Mouse (Mus musculus): ENCODE measurements around the gene Hivep2. TPM values are rescaled to one million over a fixed set of nuclear protein-coding genes. Genes with fewer than 3 reads are reported as not detected.

The Hivep2 gene
- polyA plus RNA-seq, 1 experiment from 2014 or later: 6.9 TPM

GRCm38 (mm10) chr10:14107980-14108671 is 142.3 kb downstream of the Hivep2 start:
- 78% methylated on average over 7 of the region's 7 CpGs for WGBS
- Histone ChIP-seq H3K36me3 (no peaks in the 10 kb centered on the region), H3K4me2 (replicated peaks) (no peak overlapping the region), H3K9me3 (no peaks in the 10 kb centered on the region), H3K4me1 (no peaks in the 10 kb centered on the region), H3K4me3 (no peak overlapping the region), H3K27me3 (replicated peaks) (no peaks in the 10 kb centered on the region), H3K27ac (no peak overlapping the region), H3K9ac (no peak overlapping the region)
- ATAC-seq (ENCODE audit: low FRiP score, low read depth): no peak

GRCm38 (mm10) chr10:14115846-14116245 is 150.0 kb downstream of the Hivep2 start:
- no peak for ATAC-seq (ENCODE audit: low FRiP score, low read depth)
- Histone ChIP-seq H3K4me2 (replicated peaks) (no peak overlapping the region), H3K27ac (no peak overlapping the region), H3K36me3 (no peaks in the 10 kb centered on the region), H3K4me3 (no peak overlapping the region), H3K9ac (no peak overlapping the region), H3K27me3 (replicated peaks) (no peaks in the 10 kb centered on the region), H3K4me1 (no peaks in the 10 kb centered on the region), H3K9me3 (no peaks in the 10 kb centered on the region)
- WGBS: 89% methylated on average over 4 of the region's 4 CpGs

GRCm38 (mm10) chr10:14116978-14117377 is 151.1 kb downstream of the Hivep2 start:
- WGBS: 89% methylated on average over 5 of the region's 5 CpGs
- no peak overlapping the region for H3K4me3 ChIP-seq
- no peaks in the 10 kb centered on the region for H3K36me3 ChIP-seq
- no peak for ATAC-seq (ENCODE audit: low FRiP score, low read depth)
- no peaks in the 10 kb centered on the region for H3K4me1 ChIP-seq
- no peaks in the 10 kb centered on the region for H3K9me3 ChIP-seq
- H3K27ac ChIP-seq: no peak overlapping the region
- H3K4me2 ChIP-seq (replicated peaks): no peak overlapping the region
- no peak overlapping the region for H3K9ac ChIP-seq
- no peaks in the 10 kb centered on the region for H3K27me3 ChIP-seq (replicated peaks)

DNA sequence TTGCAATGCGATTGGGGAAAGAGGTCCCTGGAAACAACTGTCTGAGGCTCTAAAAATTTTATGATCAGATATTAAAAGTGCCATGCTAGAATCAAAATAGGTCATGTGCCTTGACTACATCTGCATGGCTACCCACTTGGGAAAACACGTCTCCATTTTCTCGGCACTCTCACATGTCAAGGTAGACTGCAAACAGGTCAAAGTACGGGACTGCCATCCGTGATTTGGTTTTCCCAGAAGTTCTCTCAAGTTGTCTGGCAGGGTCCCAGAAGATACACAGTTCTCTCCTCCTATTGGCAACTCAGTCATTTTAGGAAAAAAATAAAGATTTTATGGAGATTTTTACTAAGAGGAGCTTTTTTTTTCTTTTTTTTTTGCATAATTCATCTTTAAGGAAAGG is 153.3 kb downstream of the Hivep2 start:
- no peaks in the 10 kb centered on the region for H3K27me3 ChIP-seq (replicated peaks)
- H3K9me3 ChIP-seq: no peaks in the 10 kb centered on the region
- no peak overlapping the region for H3K27ac ChIP-seq
- H3K36me3 ChIP-seq: no peaks in the 10 kb centered on the region
- H3K4me2 ChIP-seq (replicated peaks): no peak overlapping the region
- WGBS: 91% methylated on average over 5 of the region's 5 CpGs
- no peak overlapping the region for H3K4me3 ChIP-seq
- H3K4me1 ChIP-seq: no peaks in the 10 kb centered on the region
- no peak for ATAC-seq (ENCODE audit: low FRiP score, low read depth)
- no peak overlapping the region for H3K9ac ChIP-seq

GRCm38 (mm10) chr10:14120512-14120911 is 154.6 kb downstream of the Hivep2 start:
- no peaks in the 10 kb centered on the region for H3K36me3 ChIP-seq
- H3K27me3 ChIP-seq (replicated peaks): no peaks in the 10 kb centered on the region
- H3K4me1 ChIP-seq: no peaks in the 10 kb centered on the region
- H3K9ac ChIP-seq: no peak overlapping the region
- no peak overlapping the region for H3K4me2 ChIP-seq (replicated peaks)
- no peak overlapping the region for H3K4me3 ChIP-seq
- no peak for ATAC-seq (ENCODE audit: low FRiP score, low read depth)
- no peak overlapping the region for H3K27ac ChIP-seq
- 88% methylated on average over 3 of the region's 3 CpGs for WGBS
- no peaks in the 10 kb centered on the region for H3K9me3 ChIP-seq

DNA sequence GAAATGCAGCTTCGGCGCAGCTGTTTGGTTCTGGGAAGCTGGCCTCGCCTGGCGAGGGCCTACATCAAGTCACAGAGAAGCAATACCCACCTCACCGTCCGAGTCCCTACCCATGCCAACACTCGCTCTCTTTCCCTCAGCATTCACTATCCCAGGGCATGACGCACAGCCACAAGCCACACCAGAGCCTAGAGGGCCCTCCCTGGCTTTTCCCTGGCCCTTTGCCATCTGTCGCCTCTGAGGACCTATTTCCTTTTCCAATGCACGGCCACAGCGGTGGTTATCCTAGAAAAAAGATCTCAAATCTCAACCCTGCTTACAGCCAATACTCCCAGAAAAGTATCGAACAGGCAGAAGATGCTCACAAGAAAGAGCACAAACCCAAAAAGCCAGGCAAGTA is 162.0 kb downstream of the Hivep2 start:
- Histone ChIP-seq H3K27ac (no peak overlapping the region), H3K4me1 (no peaks in the 10 kb centered on the region), H3K9ac (no peak overlapping the region), H3K4me2 (replicated peaks) (no peak overlapping the region), H3K9me3 (no peaks in the 10 kb centered on the region), H3K4me3 (no peak overlapping the region), H3K36me3 (peaks cover 31% of the 10 kb centered on the region), H3K27me3 (replicated peaks) (no peaks in the 10 kb centered on the region)
- ATAC-seq (ENCODE audit: low FRiP score, low read depth): no peak
- 96% methylated on average over 12 of the region's 12 CpGs for WGBS

DNA sequence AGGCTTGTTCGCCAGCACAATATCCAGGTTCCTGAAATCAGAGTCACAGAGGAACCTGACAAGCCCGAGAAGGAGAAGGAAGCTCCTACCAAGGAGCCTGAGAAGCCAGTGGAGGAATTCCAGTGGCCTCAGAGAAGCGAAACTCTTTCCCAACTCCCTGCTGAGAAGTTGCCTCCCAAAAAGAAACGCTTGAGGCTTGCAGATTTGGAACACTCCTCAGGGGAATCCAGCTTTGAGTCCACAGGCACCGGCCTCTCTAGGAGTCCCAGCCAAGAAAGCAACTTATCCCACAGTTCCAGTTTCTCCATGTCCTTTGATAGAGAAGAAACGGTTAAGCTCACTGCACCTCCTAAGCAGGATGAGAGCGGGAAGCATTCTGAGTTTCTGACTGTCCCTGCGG is 164.4 kb downstream of the Hivep2 start:
- Histone ChIP-seq H3K4me1 (no peaks in the 10 kb centered on the region), H3K27me3 (replicated peaks) (no peaks in the 10 kb centered on the region), H3K9ac (no peak overlapping the region), H3K4me2 (replicated peaks) (no peak overlapping the region), H3K36me3 (peaks cover 31% of the 10 kb centered on the region), H3K27ac (no peak overlapping the region), H3K9me3 (no peaks in the 10 kb centered on the region), H3K4me3 (no peak overlapping the region)
- WGBS: 78% methylated on average over 8 of the region's 8 CpGs
- no peak for ATAC-seq (ENCODE audit: low FRiP score, low read depth)

DNA sequence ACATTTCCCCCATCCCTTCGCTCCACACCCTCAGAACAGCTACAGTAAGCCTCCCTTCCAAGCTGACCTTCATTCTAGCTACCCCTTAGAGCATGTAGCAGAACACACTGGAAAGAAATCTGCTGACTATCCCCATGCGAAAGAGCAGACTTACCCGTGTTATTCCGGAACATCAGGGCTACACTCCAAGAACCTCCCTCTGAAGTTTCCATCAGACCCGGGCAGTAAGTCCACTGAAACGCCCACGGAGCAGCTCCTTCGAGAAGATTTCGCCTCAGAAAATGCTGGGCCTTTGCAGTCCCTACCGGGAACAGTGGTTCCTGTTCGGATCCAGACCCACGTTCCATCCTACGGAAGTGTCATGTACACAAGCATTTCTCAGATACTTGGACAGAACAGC is 165.4 kb downstream of the Hivep2 start:
- no peak overlapping the region for H3K27ac ChIP-seq
- H3K9ac ChIP-seq: no peak overlapping the region
- no peak overlapping the region for H3K4me3 ChIP-seq
- WGBS: 95% methylated on average over 13 of the region's 13 CpGs
- H3K4me2 ChIP-seq (replicated peaks): no peak overlapping the region
- H3K27me3 ChIP-seq (replicated peaks): no peaks in the 10 kb centered on the region
- no peaks in the 10 kb centered on the region for H3K9me3 ChIP-seq
- no peaks in the 10 kb centered on the region for H3K4me1 ChIP-seq
- peaks cover 31% of the 10 kb centered on the region for H3K36me3 ChIP-seq
- ATAC-seq (ENCODE audit: low FRiP score, low read depth): no peak

- no peak overlapping the region for H3K27ac ChIP-seq
- no peak overlapping the region for H3K9ac ChIP-seq
- H3K4me2 ChIP-seq (replicated peaks): no peak overlapping the region
- no peaks in the 10 kb centered on the region for H3K9me3 ChIP-seq
- peaks cover 31% of the 10 kb centered on the region for H3K36me3 ChIP-seq
- H3K4me3 ChIP-seq: no peak overlapping the region
- H3K27me3 ChIP-seq (replicated peaks): no peaks in the 10 kb centered on the region
- WGBS: 91% methylated on average over 17 of the region's 17 CpGs
- H3K4me1 ChIP-seq: no peaks in the 10 kb centered on the region
- ATAC-seq (ENCODE audit: low FRiP score, low read depth): no peak
These were observed 166.2 kb downstream of the Hivep2 start for GRCm38 (mm10) chr10:14132061-14132460.

- H3K9me3 ChIP-seq: no peaks in the 10 kb centered on the region
- H3K27me3 ChIP-seq (replicated peaks): no peaks in the 10 kb centered on the region
- H3K36me3 ChIP-seq: peaks cover 28% of the 10 kb centered on the region
- H3K4me3 ChIP-seq: no peak overlapping the region
- no peaks in the 10 kb centered on the region for H3K4me1 ChIP-seq
- H3K9ac ChIP-seq: no peak overlapping the region
- no peak overlapping the region for H3K4me2 ChIP-seq (replicated peaks)
- ATAC-seq (ENCODE audit: low FRiP score, low read depth): no peak
- H3K27ac ChIP-seq: no peak overlapping the region
These were observed 167.1 kb downstream of the Hivep2 start for GRCm38 (mm10) chr10:14132937-14133336.

- 87% methylated on average over 3 of the region's 3 CpGs for WGBS
These were observed 172.8 kb downstream of the Hivep2 start for GRCm38 (mm10) chr10:14138663-14139062.

DNA sequence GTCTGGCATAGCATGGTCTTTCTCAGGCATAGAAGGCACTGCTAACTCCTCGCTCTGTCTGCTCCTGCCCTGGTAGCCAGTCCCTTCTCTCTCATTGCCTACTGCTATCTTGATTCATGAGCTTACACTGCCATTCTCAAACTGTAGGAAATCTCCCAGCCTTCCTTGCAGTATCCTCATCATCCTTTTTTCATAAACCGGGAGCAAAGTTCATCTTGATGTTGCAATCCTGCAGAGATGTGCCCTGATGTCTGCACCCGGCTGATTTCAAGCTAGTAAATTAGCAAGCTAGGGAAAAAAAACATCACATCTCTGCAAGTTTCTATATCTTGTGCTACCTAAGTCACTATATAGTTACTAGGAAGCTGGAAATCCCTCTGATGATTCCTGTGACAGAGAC is 179.0 kb downstream of the Hivep2 start:
- ATAC-seq (ENCODE audit: low FRiP score, low read depth): no peak
- H3K4me3 ChIP-seq: no peak overlapping the region
- no peak overlapping the region for H3K27ac ChIP-seq
- WGBS: 89% methylated on average over 3 of the region's 3 CpGs
- no peak overlapping the region for H3K4me2 ChIP-seq (replicated peaks)
- no peaks in the 10 kb centered on the region for H3K4me1 ChIP-seq
- H3K9me3 ChIP-seq: no peaks in the 10 kb centered on the region
- H3K27me3 ChIP-seq (replicated peaks): no peaks in the 10 kb centered on the region
- H3K36me3 ChIP-seq: peaks cover 28% of the 10 kb centered on the region
- H3K9ac ChIP-seq: no peak overlapping the region

More at GRCm38 (mm10) chr10:14138663-14139062, 172.8 kb downstream of the Hivep2 start:
- H3K27me3 ChIP-seq (replicated peaks): no peaks in the 10 kb centered on the region
- no peak overlapping the region for H3K4me3 ChIP-seq
- peaks cover 14% of the 10 kb centered on the region; the same call in 1 of the 2 replicates for H3K36me3 ChIP-seq
- no peak overlapping the region for H3K9ac ChIP-seq
- no peak overlapping the region for H3K27ac ChIP-seq
- H3K9me3 ChIP-seq: no peaks in the 10 kb centered on the region
- no peak for ATAC-seq (ENCODE audit: low FRiP score, low read depth)
- no peak overlapping the region for H3K4me2 ChIP-seq (replicated peaks)
- no peaks in the 10 kb centered on the region for H3K4me1 ChIP-seq

GRCm38 (mm10) chr10:14164829-14165228 is 199.0 kb downstream of the Hivep2 start:
- no peak for ATAC-seq (ENCODE audit: low FRiP score, low read depth)
- Histone ChIP-seq H3K9ac (no peak overlapping the region), H3K4me2 (replicated peaks) (no peak overlapping the region), H3K27me3 (replicated peaks) (no peaks in the 10 kb centered on the region), H3K36me3 (no peaks in the 10 kb centered on the region), H3K9me3 (no peaks in the 10 kb centered on the region), H3K4me3 (no peak overlapping the region), H3K27ac (no peak overlapping the region), H3K4me1 (no peaks in the 10 kb centered on the region)
- 55% methylated on average over 7 of the region's 7 CpGs for WGBS
